Mouse (Mus musculus): ENCODE measurements at regions not wholly inside any gene's neighbourhood (a gene's known extent, or its start where the extent isn't known, plus 50 kb on each side); places are given as distances from the start of the nearest gene placed in this dataset.

DNA sequence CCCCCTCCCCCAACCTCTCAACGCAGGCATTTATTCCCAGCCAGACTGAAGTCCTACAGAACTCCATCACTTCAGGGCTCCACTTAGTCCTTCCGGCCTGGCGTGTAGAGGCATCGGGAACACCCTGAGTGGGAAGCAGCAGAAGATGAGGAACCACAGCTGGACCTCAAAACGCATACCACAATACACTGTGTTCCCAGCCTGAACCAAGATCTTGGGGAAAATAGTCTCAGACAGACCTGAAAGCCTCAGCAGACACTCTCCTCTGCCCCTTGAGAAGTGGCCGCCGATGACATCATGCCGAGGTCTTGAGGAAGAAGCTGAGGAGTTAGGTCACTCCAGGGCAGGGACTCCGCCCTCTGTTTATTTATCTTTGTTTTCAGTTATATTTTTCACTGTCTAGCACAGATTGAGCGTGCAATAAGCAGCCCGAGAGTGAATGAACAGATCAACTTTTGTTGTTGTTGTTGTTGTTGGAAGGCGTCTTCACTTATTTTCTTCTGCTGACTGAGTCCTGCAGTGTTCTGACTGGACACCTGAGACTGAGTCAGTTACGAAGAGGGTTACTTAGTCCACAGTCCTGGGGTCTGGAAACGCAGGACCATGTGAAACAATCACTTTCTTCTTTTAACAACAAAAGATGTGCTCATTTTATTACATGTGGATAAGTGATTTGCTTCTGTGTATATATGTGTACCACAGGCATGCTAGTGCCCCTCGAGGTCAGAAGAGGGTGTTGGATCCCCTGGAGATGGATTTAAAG lies 88.3 kb upstream of the Habp2 start:
- peak; percentile 3 for DNase-seq

DNA sequence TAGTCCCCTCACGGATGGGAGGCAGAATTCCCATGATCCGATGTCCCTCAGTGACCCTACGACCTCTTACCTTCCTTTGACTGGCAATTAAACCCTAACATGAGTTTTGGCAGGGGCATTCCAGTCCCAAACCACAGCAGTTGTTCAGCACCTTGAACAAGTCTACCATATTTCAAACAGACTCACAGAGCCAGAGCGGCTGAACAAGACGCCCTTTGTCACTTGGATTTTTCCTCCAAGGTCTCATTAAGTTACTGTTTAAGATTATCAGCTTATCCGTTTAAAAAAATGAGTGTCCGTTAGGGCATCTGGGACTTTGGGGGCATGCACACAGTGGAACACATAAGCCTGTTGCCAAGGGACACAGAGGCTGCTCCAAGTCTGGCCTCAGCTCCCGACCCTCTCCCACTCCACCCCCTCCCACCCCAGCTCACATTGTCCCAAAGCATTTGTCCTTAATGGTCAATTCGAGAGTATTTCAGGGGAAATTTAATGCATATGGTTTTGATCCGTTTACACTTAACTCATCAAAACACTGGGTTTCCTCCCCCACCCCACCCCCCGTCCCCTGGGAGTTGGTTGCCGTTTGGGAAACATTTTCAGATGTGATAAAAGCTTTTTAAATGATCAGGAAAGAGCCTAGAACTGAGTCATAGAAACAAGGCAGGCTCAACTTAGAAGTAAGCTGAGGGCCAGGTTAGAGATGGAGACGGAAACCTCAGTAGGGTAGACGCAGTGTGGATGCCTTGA lies 87.4 kb upstream of the Habp2 start:
- DNase-seq, result no peak

DNA sequence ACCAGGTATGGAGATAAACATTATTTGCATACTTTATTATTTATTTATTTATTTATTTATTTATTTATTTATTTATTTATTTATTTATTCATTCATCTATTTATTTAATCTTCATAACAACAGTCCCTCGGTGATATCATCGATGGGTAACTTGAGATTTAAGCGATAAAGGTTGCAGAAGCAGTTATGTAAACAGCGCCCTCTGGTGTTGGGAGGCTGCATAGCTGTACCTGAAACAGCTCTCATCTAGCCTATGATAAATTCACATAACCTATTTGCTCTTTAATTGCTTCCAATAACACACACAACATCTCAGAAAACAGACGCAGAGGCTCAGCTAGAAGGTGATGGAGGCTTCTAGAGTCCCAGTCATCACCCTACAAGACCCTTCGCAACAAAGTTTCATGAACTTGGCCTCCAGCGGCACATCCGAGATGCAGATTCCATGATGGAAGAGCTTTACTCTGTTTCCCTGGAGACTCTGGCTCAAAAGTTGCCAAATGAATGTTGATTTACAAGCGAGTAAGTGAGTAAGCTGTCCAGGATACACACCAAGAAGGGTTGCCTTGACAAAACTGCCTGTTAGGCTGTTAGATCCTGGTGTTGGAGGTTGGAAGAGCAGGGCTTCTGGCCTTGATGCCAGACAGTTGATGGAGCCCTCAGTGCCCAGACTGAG lies 85.8 kb upstream of the Habp2 start:
- DNase-seq, result no peak

GRCm38 (mm10) chr19:56201738-56202480 lies 85.0 kb upstream of the Habp2 start:
- DNase-seq, result peak; percentile 51

DNA sequence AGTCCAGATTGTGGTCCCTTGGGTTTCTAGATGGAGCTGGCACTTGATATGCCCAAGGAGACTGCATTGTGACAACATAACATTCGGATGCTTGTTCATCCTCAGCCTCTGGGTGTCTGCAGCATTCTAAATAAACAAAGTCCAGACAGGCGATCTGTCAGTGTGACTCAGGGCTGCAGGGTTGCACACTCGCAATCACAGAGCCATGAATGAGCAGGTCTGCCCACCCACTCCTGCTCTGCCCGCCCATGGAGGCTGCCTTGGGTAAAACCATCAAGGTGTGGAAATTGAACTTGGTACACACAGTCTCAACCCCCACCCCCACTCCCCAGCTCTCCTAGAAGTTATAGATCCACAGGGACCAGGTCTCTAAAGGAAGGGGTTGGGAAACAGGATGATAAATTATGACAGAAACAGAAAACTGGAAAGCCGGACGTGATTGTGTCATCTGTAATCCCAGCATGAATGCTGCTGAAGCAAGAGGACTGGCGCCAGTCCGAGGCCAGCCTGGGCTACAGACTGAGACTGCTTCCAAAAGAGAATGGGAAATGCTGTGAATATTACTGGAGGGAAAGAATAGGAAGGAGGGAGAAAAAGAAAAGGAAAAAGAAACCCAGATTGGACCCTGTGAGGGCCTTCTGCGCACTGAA lies 84.3 kb upstream of the Habp2 start:
- no peak for DNase-seq

GRCm38 (mm10) chr19:56218536-56218935 lies 68.4 kb upstream of the Habp2 start:
- no peak for DNase-seq

DNA sequence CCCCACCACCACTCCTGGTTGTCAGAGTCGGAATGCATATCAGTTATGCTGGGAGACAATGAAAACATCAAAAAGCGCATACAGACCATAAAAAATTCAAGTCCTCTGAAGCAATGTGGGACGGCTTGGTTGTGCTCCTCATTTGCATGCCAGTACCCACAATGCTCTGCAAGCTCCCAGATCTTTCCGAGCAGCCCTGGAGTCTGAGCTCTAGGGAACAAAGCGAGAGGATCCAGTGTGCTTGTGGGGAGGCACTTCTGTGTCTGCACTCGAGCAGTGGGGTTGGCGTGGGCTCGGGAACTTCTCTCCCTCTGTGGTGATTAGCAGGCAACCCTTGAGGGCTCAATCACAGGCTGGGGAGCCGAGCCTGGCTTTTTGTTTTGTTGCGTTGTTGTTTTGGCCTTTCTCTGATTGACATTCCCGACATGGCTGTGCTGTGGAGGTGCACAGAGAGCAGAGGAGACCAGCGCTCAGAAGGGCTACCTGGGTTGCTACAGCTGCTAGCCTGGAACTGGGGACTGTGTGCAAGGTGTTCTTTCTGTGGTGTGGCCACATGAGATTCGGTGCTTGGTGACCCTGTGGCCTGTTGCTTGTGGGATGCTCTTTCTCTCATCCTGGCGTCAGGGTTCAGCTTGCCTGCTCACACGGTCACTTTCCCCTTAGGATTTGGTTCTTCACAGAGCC lies 66.1 kb upstream of the Habp2 start:
- DNase-seq, result peak; percentile 9

GRCm38 (mm10) chr19:56222496-56222895 lies 64.4 kb upstream of the Habp2 start:
- no peak for DNase-seq

GRCm38 (mm10) chr19:56225039-56225438 lies 61.9 kb upstream of the Habp2 start:
- no peak for DNase-seq

- no peak for DNase-seq
These were observed 61.4 kb upstream of the Habp2 start for GRCm38 (mm10) chr19:56225518-56225917.

DNA sequence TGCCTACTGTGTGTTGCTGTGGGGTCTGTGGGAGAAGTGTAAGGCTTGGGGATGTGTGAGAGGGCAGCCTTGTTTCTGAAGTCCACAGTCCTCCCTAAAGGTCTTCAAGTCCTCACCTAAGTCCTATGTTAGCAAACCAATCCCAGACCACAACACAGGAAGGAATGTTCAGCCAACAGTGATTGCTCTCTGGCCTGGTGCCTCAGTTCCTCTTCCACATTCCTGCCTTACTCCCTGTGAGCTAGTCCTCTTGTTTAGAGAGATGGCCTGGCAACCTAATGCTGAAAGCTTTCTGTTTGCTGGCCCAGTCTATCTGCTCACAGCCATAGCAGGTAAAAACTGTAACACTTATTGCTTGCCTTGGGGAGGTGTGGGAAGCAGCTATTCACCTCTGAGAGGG lies 58.4 kb upstream of the Habp2 start:
- no peak for DNase-seq

- DNase-seq, result no peak
These were observed 55.5 kb upstream of the Habp2 start for GRCm38 (mm10) chr19:56231430-56231829.

GRCm38 (mm10) chr19:56231849-56232248 lies 55.1 kb upstream of the Habp2 start:
- no peak for DNase-seq

DNA sequence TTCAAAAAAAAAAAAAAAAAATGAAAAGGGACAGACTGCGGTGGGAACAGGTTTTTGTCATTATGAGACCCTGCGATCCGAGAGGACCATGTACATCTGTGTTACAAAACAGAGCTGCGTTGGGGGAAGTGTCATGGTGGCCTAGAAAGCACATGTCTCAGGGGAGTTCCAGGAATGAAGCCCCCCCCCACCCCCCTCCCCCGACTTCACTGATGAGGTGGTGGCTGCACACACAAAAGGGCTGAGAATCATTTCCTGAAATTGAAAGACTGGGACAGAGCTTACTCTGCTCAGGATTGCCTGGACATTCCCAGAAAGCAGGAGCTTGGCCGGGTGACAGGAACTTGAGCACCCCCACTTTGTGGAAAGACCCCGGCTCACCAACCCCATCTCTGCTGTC lies 54.7 kb upstream of the Habp2 start:
- no peak for DNase-seq

DNA sequence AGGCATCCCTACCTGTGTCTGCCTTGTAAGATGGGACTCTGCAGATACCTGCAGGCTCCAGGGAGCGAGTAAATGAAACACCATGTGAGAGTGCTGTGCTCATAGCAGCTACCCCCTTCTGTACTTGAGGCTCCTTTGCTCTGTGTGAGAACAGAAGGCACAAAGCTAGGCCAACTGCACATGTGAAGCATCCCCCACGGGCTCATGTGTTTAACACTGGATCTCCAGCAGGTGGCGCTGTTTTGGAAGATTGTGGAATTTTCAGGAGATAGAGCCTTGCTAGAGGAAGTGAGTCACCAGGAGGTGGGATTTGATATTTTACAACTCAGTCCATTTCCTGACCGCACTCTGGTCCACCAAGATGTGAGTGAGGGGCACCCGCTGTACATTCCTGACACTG lies 54.0 kb upstream of the Habp2 start:
- no peak for DNase-seq

GRCm38 (mm10) chr19:56235040-56235439 lies 51.9 kb upstream of the Habp2 start:
- DNase-seq, result no peak
